Mouse (Mus musculus) urinary bladder, postnatal 4 days (tissue): Measurements from ENCODE around the gene Slc18a2.

Experiments
- DNase-seq, 2 experiments: peaks; one replicate each; pipeline ENCODE4 v3.0.0; 2021 to 2022; ENCODE audit warnings: low spot score in 2 of 2

The Slc18a2 gene

DNA sequence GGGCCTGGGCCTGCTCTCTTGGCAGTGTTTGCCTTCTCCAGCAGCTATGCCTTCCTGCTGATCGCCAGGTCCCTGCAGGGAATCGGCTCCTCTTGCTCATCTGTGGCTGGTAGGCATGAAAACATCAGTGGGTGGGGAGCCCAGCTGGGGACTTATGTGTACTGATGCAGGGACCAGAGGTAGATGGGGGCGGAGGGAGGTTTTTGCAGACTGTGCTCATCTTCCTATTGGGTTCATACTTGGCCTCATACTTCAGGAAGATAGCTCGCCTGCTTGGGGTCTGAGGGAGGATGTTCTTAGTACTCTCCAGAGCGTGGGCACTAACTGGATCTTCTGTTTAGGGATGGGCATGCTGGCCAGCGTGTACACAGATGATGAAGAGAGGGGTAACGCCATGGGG lies 12.5 kb downstream of the Slc18a2 start:
- no peak for DNase-seq

- no peak for DNase-seq
These were observed 15.7 kb downstream of the Slc18a2 start for GRCm38 (mm10) chr19:59276354-59276753.

- no peak for DNase-seq
These were observed 20.1 kb downstream of the Slc18a2 start for GRCm38 (mm10) chr19:59280841-59281240.

GRCm38 (mm10) chr19:59282001-59282400 lies 21.3 kb downstream of the Slc18a2 start:
- no peak for DNase-seq

DNA sequence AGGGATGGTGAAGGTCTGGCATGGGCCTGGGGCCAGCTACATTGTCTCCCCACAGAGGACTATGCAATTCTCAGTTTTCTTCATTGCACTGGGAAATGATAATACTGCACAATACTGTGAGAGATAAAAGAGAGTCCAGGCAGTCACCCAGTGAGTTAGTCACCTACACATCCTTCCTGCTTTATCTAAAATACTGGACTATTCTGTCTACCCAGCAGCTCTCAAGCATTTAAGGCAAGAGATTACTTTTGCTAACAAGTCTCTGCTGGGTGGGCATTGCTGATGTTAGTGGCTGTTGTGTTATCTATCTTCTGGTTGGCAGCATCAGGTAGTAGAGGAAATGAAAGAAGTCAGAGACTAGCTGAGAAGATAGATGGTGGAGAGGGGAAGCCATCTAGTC lies 28.3 kb downstream of the Slc18a2 start:
- DNase-seq, result no peak

DNA sequence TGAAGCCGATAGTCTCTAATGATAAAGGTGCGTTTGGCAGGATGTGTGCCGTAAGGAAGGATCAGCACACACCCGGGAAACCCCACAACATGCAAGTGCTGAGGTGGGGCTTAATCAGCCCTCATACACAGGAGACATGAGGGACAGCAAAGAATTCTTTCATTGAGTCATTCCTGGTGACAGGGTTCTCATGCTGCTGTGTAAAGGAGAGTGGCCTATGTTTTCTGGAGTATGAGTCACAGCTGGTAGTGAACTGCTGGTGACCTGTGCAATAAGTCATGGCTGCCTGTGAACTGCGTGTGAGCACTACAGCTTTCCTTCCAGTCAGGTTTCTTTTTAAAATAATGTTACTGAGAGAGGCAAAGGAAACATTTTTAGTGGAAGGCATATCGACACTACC lies 29.1 kb downstream of the Slc18a2 start:
- no peak for DNase-seq

GRCm38 (mm10) chr19:59292183-59292839 lies 31.6 kb downstream of the Slc18a2 start:
- no peak for DNase-seq

GRCm38 (mm10) chr19:59315308-59315707 lies 54.6 kb downstream of the Slc18a2 start:
- no peak for DNase-seq

DNA sequence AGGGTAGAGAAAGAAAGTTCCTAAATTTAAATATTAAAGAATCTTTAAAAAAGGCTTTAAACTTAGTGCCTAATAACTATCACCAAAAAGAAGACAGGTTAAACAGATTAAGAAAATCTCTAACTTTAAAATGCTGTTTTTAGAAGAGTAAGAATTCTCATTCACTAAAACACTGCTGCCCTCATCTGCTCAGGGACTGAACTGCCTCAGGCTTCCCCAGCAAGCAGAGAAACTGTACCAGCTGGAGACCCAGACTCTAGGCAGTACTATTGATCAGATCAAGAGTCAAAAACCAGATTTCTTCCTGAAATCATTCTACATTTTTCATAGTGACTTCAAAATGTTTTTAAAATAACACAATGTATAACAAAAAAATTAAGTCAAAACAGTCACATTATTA lies 55.9 kb downstream of the Slc18a2 start:
- no peak for DNase-seq

DNA sequence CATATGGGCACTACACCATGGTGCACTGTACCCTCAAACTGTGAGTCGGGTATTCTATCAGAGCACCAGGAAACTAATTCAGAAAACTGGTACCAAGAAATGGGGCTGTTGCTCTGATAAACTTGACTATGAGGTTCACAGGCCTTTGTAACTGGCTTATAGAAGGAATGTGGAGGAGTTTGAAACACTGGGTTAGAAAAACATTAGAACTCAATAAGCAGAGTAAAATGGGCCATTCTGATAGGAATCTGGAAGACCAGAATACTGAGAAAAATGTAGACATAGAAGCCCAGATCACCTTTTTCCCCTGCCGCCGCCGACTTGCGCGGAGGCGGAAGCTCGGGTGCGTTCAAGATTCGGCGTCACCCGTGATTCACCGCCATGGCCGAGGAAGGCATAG lies 61.3 kb downstream of the Slc18a2 start, which contains the start of gene Rps12-ps3:
Gene Rps12-ps3, plus strand, starts transcription at position 301 of the 400 bp plus-strand sequence.
- DNase-seq, result no peak

DNA sequence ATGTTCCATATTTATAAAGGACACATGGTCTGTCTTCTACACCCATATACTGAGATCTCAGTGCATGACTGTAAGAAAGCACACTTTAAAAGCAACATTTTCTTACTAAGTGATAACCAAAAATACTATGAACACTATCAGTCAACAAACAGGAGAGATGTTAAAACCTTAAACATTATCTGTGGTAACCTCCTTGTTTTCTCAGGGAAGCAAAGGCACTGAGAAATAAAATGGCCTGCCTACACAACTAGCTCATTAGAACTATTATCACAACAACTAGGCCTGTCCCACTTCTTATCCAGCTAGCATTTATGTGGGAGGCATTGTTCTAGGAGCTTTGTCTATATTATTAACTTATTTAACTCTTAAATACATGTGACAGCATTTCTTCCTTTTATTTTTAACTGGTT lies 70.1 kb downstream of the Slc18a2 start:
- DNase-seq, result no peak

DNA sequence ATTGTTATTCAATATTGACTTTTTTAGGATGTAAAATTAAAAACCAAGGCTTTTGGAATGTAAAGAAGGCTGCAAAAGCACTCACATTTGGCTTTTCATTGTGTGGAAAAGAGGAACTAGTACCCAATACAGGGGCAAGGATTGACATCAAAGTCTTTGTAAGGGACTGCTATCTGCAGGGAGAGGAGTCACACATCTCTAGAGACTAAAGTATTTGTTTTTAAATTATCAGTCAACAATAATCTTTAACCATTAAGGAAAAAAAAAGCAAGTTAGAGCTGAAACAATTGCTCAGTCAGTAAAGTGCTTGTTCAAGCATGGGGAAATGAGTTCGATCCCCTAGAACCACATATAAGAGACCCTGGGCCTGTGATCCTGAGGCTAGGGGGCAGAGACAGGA lies 76.0 kb downstream of the Slc18a2 start:
- DNase-seq, result no peak

DNA sequence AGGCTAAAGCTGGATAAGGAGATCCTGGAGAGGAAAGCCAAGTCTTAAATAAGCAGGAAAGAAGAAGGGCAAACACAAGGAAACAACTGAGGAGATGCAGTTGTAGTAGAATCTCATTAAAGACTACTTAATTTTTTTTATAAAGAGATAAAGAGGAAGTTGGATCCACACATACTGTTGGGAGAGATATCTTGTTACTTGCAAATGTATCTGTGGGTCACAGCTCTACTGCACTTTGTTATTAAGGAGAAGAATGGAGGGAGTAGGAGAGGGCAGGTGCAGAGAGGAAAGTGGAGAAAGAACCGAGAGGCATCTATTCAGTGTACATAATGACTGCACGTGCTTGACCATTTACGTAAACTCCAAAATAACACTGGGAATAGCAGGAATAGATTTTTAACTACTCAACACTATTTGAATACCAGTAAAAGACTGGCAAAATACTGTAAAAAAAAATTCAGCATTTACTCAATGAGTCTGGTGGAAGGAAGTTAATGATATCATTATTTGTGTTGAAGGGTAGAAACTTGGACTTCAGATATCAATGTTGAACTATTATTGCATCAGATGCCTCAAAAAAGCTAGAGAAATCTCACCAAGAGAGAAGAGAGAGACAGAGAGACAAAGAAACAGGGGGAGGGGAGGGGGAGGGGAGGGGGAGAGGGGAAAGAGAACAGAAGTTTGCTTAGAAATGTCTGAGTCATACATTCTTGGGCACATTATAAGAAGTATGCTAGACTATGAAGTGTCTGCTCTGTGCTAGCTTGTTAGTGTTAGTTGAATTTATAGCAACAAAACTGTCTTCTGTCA lies 77.4 kb downstream of the Slc18a2 start:
- no peak for DNase-seq

- DNase-seq, result no peak
These were observed 79.2 kb downstream of the Slc18a2 start for GRCm38 (mm10) chr19:59339908-59340307.

- no peak for DNase-seq
These were observed 82.3 kb downstream of the Slc18a2 start for GRCm38 (mm10) chr19:59342964-59343363.

DNA sequence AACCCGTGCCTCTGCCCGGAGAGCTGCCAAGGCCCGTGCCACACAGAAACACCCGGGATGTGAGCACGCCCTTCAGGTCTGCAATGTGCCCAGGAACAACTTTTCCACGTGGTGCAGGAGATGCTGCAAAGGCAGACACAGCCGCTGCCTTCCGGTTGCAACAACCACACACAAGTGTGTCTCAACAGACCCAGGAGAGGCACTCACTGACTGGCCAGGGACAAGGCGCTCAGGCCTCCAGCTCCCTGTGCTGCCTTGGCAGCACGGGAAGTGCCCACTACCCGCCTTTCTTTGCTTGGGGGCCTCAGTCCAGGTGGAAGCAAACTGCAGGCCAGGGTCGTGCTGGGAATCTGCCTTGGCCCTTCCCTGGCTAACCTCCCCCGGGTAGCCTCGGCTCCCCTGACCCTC lies 83.6 kb downstream of the Slc18a2 start:
- DNase-seq, result no peak

GRCm38 (mm10) chr19:59345081-59345657 lies 84.5 kb downstream of the Slc18a2 start:
- DNase-seq, result peak in 1 of 2 experiments; percentile 49
